Mouse (Mus musculus) activated CD4-positive, CD25-positive, alpha-beta regulatory T cell, adult 9 weeks (primary cell): Measurements from ENCODE around the gene Tnni3. TPM values are rescaled to one million over a fixed set of nuclear protein-coding genes. Genes with fewer than 3 reads are reported as not detected.

Experiments used
- polyA plus RNA-seq: library from polyadenylated mRNA; unstranded; fragments of 100-300 nt; shearing (Covaris generic); gene quantifications from one replicate; pipeline ENCODE4 v1.2.1, GENCODE M21; 2017

Tnni3 gene
- polyA plus RNA-seq: 1.5 TPM

GRCm38 (mm10) chr7:4524212-4524922, at the start of gene Tnni3:
Tnni3 (minus strand) TSS chr7:4524229.

GRCm38 (mm10) chr7:4547221-4547641, 23.2 kb upstream of the Tnni3 start, which contains the start of gene Syt5:
Syt5 (minus strand) TSS chr7:4547541.

GRCm38 (mm10) chr7:4532005-4532729, 8.1 kb upstream of the Tnni3 start, which contains the start of gene Dnaaf3:
Dnaaf3 (minus strand) TSS chr7:4532453.

GRCm38 (mm10) chr7:4516332-4517050, 7.5 kb downstream of the Tnni3 start, which contains the start of gene Tnnt1:
Tnnt1 (minus strand) TSS chr7:4516382.

GRCm38 (mm10) chr7:4501558-4502397, 22.3 kb downstream of the Tnni3 start, which contains the start of gene Ppp1r12c:
Ppp1r12c (minus strand) TSS chr7:4501680.

Other genes starting within 250 kb of the Tnni3 start
- not detected for gene Ncr1, start 186.5 kb downstream of the Tnni3 start, polyA plus RNA-seq
- gene Gp6, start 126.5 kb downstream of the Tnni3 start, polyA plus RNA-seq: not detected
- gene Rdh13, start 78.6 kb downstream of the Tnni3 start, polyA plus RNA-seq: 4.9 TPM
- 11.1 TPM for gene Eps8l1, start 63.6 kb downstream of the Tnni3 start, polyA plus RNA-seq
- 29.9 TPM for gene Ppp1r12c, start 22.5 kb downstream of the Tnni3 start, polyA plus RNA-seq
- 4.5 TPM for gene Tnnt1, start 7.8 kb downstream of the Tnni3 start, polyA plus RNA-seq
- gene Dnaaf3, start 8.2 kb upstream of the Tnni3 start, polyA plus RNA-seq: 1.2 TPM
- 0.26 TPM for gene Syt5, start 23.3 kb upstream of the Tnni3 start, polyA plus RNA-seq
- not detected for gene Ptprh, start 79.8 kb upstream of the Tnni3 start, polyA plus RNA-seq
- gene Tmem86b, start 107.2 kb upstream of the Tnni3 start, polyA plus RNA-seq: 5.6 TPM
- gene Ppp6r1, start 134.8 kb upstream of the Tnni3 start, polyA plus RNA-seq: 30.9 TPM
- gene Hspbp1, start 160.8 kb upstream of the Tnni3 start, polyA plus RNA-seq: 82.1 TPM
- not detected for gene Brsk1, start 166.4 kb upstream of the Tnni3 start, polyA plus RNA-seq
- 0.10 TPM for gene Tmem150b, start 201.0 kb upstream of the Tnni3 start, polyA plus RNA-seq
- gene Kmt5c, start 215.9 kb upstream of the Tnni3 start, polyA plus RNA-seq: 49.9 TPM
- gene Cox6b2, start 228.9 kb upstream of the Tnni3 start, polyA plus RNA-seq: 3.0 TPM
- gene Fam71e2, start 247.1 kb upstream of the Tnni3 start, polyA plus RNA-seq: not detected